Mouse (Mus musculus): ENCODE data around the gene Ccdc88a.
A peak's percentile ranks its signal among the peaks of the same experiment; 100 is the strongest.
"Not testable (repeated sequence)": the region's sequence is repeated elsewhere in the genome, so short reads cannot be mapped to it uniquely, and the experiment has no call there.

The Ccdc88a gene

GRCm38 (mm10) chr11:29474676-29475075 lies 101.2 kb downstream of the Ccdc88a start:
- no peak for DNase-seq

GRCm38 (mm10) chr11:29493135-29493534 lies 119.7 kb downstream of the Ccdc88a start:
- DNase-seq, result no peak

DNA sequence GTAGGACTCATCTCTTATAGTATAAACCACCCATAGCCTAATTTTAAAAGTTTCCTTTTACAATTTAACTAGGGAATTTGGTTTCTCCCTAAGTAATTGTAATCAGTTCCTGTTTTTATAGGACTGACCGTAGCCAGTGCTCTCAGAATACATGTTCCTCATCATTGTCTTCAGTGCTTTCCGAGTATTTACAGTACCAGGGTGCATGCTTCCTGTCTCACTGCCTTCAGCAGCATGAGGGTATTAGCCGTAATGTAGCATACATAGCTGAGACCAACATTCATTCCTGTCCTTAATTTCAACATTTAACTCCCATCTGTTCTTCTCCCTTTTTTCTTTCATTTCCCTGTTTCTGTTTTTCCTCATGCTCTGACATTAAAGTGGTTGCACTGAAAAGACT lies 123.5 kb downstream of the Ccdc88a start:
- no peak for DNase-seq

DNA sequence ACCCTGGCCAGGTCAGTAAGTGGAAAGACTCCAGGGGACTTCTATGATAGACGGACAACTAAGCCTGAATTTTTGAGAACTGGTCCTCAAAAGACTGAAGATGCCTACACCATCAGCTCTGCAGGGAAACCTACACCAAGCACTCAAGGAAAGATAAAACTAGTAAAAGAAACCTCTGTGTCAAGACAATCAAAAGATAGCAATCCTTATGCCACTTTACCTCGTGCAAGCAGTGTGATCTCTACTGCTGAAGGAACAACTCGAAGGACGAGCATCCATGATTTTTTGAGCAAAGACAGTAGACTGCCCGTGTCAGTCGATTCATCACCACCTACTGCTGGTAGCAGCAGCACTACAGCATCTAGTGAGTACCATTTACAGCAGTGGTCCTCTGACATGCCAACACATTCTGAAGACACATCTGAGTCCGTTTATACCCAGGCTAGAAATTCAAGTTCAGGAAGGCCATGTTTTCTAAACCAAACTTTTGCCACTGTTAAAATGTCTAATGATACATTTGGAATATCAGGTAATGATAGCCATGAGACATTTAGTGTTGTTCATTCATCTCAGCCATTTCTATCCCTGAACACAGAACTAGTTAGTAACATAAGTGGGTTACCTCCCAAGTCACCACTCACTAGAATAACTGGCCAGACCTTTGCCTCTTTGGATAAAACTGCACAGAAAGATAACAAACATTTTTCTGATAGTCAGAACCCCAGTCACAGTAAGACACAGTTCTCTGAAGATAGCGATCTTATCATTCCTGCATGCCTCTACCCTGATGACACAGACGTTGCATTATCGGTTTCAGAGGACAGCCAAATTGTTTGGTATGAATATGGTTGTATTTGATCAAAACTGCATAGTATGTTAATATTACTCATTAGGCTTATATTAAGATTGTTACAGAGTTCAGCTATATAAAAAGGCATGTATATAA lies 130.8 kb downstream of the Ccdc88a start:
- DNase-seq, result no peak

DNA sequence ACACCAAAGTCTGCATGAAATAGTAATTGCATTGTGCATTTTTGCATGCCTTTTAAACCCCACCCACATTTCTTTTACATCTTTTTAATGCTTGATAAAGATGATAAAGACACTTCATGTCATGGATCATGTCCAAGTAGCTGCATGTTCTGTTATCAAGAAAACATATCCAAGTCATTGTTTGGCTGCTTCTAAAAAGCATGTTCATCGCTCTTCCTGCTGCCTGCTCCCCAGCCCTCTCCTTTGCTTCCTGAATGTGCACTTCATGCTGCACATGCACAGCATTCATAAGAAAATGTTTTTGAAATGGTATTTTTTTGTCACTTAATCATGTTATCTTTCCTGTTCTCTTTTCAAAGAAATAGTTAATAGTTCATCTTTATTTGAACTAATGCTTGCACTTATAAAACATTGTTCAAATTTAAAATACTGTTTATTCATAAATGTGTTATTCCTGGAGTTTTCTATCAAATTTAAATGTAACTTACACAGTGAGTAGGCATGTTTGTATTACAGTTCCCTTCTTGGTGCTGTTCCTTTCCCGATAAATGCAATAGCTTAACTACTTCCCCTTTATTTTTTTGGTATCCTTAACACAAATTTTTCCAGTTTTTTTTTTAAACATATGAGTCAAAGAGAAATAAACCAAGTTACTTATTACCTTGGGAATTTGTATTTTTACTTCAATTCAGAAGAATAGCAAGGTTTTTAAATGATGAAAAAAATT lies 131.6 kb downstream of the Ccdc88a start:
- DNase-seq, result no peak

GRCm38 (mm10) chr11:29509421-29509820 lies 136.0 kb downstream of the Ccdc88a start:
- no peak for DNase-seq

GRCm38 (mm10) chr11:29512818-29513535 lies 139.5 kb downstream of the Ccdc88a start:
- DNase-seq, result no peak

- no peak for DNase-seq
Observed at GRCm38 (mm10) chr11:29514325-29514681, 140.8 kb downstream of the Ccdc88a start.

DNA sequence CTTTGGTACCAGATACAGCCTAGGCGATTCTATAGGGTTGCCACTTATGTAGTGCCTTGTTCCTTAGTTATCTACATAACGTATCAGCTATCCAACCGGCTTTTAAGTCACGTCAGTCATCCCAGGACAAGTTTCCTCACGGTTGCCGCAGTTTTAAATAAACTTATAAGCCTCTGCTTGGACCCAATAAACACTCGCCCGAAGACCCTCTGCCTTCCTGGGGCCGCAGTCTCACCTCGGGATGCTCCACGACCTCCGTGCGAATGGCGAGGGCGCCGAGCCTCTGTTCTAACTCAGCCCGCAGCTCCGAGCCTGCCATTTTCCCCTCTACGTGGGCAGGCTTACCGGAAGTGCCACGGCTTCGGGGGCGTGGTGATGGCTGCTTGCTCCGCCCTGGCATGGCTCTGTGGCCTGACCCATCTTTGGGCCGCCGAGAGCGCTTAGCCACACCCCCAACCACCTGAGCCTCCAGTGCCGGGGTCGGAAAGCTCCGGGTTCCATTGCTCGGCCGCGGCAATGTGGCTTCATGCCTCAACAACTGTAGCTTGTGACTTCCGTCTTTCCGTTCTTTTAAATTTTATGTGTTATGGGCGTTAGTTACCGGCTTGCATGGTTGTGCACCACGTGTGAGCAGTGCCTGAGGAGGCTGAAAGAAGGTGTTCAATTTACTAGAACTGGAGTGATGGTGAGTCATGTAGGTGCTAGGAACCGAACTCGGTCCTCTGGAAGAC lies 141.4 kb downstream of the Ccdc88a start, which contains the start of gene Prorsd1:
Prorsd1 (minus strand) TSS at position 352 of the 731 bp plus-strand sequence.
- DNase-seq, result peak; percentile 82

DNA sequence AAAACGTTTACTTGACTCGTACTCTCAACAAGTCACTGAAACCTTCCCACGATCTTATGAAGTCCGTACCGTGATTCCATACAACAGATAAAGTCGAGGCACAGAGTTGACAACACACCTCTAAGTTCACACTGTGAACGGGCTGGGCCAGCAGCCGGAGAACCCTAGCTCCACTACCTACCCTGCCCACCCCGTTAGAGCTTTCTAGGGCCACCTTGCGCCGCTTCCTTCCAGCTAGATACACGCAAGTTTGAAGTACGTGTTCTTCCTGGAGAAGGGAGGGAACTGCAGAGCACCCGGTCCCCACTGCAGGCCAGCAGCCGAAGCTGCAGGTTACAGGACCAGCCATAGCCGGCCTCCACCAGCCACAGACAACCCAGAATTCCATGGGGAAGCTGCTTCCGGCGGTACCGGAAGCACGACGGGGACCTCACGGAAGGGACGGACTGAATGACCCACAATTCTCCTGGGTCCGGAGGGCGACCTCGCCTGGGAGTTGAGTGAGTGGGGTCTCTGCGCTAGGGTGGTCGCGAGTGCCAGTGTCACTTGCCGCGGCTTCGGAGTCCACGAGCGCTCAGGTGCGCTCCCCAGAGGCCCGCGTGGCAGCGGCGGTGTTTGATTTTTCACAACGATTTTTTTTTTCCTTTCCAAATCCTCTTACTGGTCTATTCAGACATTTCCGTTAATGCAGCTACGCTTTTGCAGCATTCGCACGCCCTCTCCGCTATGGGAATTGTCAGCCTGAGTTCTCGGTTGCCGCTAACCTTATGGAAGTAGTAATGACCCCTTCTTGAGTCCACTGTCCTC lies 152.7 kb downstream of the Ccdc88a start, which contains the start of gene Mtif2:
Mtif2 (plus strand) TSS at position 421 of the 807 bp plus-strand sequence.
- DNase-seq, result peak; percentile 67

DNA sequence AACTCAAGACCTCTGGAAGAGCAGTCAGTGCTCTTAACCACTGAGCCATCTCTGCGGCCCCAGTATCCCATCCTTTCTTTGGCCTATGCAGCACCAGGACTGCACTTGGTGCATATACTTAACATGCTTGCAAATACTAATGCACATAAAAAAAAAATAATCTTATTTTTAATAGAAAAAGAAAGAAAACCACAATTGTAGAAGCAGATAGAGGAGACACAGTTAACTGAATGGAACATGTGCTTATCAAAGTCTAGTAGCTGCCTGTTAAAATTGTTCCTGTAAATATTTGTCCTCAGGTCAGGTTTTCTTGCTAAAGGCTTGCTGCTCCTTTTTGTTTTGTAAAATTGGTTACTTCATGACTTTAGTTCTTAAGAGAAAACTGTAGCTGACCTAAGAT lies 164.7 kb downstream of the Ccdc88a start:
- DNase-seq, result no peak

- no peak for DNase-seq
Observed at GRCm38 (mm10) chr11:29544225-29544945, 170.9 kb downstream of the Ccdc88a start.

DNA sequence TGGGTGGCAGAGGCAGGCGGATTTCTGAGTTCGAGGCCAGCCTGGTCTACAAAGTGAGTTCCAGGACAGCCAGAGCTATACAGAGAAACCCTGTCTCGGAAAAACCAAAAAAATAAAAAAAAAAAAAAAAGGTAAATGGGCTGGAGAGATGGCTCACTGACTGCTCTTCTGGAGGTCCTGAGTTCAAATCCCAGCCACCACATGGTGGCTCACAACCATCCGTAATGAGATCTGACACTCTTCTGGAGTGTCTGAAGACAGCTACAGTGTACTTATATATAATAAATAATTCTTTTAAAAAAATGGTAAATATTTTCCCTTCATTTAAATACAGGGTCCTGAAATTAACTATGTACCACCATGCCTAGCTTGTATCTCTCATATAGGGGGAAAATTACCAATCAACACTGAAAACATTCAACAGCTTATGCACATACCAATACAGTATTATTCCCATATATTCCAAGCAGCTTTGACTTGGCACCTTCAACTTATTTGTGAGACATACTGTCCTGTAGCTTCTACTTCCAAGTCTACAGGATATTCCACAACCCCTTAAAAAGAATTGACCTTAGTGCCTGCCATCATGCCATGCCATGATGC lies 171.8 kb downstream of the Ccdc88a start:
- not testable (repeated sequence) for DNase-seq

DNA sequence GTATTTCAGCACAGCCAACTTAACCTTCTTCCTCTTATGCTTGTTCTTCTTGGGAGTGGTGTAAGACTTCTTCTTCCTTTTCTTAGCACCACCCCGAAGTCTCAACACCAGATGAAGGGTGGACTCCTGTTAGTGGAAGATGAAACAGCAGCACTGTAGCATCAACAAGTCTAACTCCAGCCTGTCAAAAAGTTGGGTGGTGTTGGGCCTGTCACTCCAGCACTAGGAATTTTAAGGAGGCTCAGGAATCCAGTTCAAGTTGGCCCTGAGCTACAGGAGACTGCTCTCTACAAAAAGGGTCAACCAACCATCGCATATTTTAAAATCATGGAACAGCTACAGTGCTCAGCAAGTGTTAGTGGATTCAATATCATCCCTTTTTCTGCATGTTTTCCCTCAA lies 172.8 kb downstream of the Ccdc88a start:
- DNase-seq, result not testable (repeated sequence)

- no peak for DNase-seq
Observed at GRCm38 (mm10) chr11:29546762-29547161, 173.3 kb downstream of the Ccdc88a start.

DNA sequence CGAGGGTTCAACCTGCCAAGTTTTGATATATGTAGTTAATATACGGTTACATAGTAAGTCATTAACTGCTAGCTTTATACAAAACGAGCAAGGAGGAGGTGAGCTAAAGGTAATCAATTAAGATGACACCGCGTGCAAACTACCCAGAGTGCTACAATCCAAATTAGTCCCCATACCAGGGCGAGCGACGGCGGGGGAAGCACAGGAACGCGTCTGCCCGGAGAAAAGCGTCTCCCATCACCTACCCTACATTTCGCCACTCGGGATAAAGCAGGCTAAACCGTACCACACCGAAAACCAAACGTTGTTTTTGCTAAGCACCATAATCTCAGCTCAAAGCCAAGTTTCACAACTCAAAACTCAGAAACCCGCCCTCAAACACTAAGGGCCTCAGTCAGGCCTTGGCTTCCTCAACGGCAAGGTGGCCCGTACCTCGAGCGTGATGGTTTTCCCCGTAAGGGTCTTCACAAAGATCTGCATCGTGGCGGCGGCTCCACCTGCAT lies 173.8 kb downstream of the Ccdc88a start:
- no peak for DNase-seq

GRCm38 (mm10) chr11:29547752-29548503 lies 174.5 kb downstream of the Ccdc88a start, which contains the start of the genes Clhc1 and Rps27a:
TSS of gene Clhc1 (plus strand) at chr11:29547950.
TSS of gene Rps27a (minus strand) at chr11:29548109.
- DNase-seq, result peak; percentile 91

GRCm38 (mm10) chr11:29548504-29549424 lies 175.3 kb downstream of the Ccdc88a start:
- no peak for DNase-seq

Data from layer of hippocampus, adult 9-11 months (tissue).